Mouse (Mus musculus) liver, embryonic 12.5 days (tissue): Measurements from ENCODE around the gene Mydgf. TPM values are rescaled to one million over a fixed set of nuclear protein-coding genes. Genes with fewer than 3 reads are reported as not detected.

ENCODE experiments used
- microRNA-seq: library from miRNA; unstranded; fragments of <30 nt; microRNA quantifications from one replicate; pipeline ENCODE4, GENCODE M21; 2017
- polyA plus RNA-seq: library from polyadenylated mRNA; unstranded; fragments of >200 nt; fragmentation: Nextera tagmentation; extraction: Ambion mirVana; gene quantifications from 2 replicates; pipeline ENCODE4 v1.2.1, GENCODE M21; 2016

Mydgf gene
- polyA plus RNA-seq, 1 experiment from 2014 or later, result 71.0 TPM

Small RNA genes within 50 kb of the gene (microRNA-seq; reads per million reads assigned to microRNA genes)
- not detected for gene Gm44397

Other genes with a start within 250 kb of the Mydgf start
- 1.8 and 2.5 TPM in 2 replicates for gene Zfp119b, start 234.4 kb downstream of the Mydgf start, polyA plus RNA-seq
- 4.5 and 5.4 TPM in 2 replicates for gene Ebi3, start 231.3 kb downstream of the Mydgf start, polyA plus RNA-seq
- gene Yju2, start 224.8 kb downstream of the Mydgf start, polyA plus RNA-seq, result 14.6 and 15.6 TPM in 2 replicates
- 0.81 and 0.95 TPM in 2 replicates for gene Shd, start 213.5 kb downstream of the Mydgf start, polyA plus RNA-seq
- gene Fsd1, start 197.4 kb downstream of the Mydgf start, polyA plus RNA-seq, result 1.7 and 2.3 TPM in 2 replicates
- gene Stap2, start 178.3 kb downstream of the Mydgf start, polyA plus RNA-seq, result 1.8 and 2.1 TPM in 2 replicates
- 27.4 and 29.1 TPM in 2 replicates for gene Mpnd, start 178.2 kb downstream of the Mydgf start, polyA plus RNA-seq
- gene Sh3gl1, start 147.3 kb downstream of the Mydgf start, polyA plus RNA-seq, result 66.4 and 67.9 TPM in 2 replicates
- gene Chaf1a, start 143.5 kb downstream of the Mydgf start, polyA plus RNA-seq, result 34.3 and 37.6 TPM in 2 replicates
- gene Ubxn6, start 108.9 kb downstream of the Mydgf start, polyA plus RNA-seq, result 15.8 and 17.9 TPM in 2 replicates
- gene Hdgfl2, start 104.3 kb downstream of the Mydgf start, polyA plus RNA-seq, result 86.7 and 89.4 TPM in 2 replicates
- 0.05 and 0.06 TPM in 2 replicates for gene Plin4, start 74.1 kb downstream of the Mydgf start, polyA plus RNA-seq
- gene Plin5, start 66.3 kb downstream of the Mydgf start, polyA plus RNA-seq, result 0.25 and 0.38 TPM in 2 replicates
- gene Lrg1, start 61.9 kb downstream of the Mydgf start, polyA plus RNA-seq, result 0.27 and 0.48 TPM in 2 replicates
- 1.5 and 1.7 TPM in 2 replicates for gene Sema6b, start 43.6 kb downstream of the Mydgf start, polyA plus RNA-seq
- gene Tnfaip8l1, start 21.4 kb downstream of the Mydgf start, polyA plus RNA-seq, result 3.7 TPM in 2 replicates
- 27.1 and 28.5 TPM in 2 replicates for gene Dpp9, start 35.0 kb upstream of the Mydgf start, polyA plus RNA-seq
- 10.2 and 10.7 TPM in 2 replicates for gene Fem1a, start 72.9 kb upstream of the Mydgf start, polyA plus RNA-seq
- gene Ticam1, start 92.9 kb upstream of the Mydgf start, polyA plus RNA-seq, result 3.8 and 4.1 TPM in 2 replicates
- 28.3 and 30.2 TPM in 2 replicates for gene Plin3, start 109.0 kb upstream of the Mydgf start, polyA plus RNA-seq
- gene Arrdc5, start 116.4 kb upstream of the Mydgf start, polyA plus RNA-seq, result not detected in 2 replicates
- 153 and 154 TPM in 2 replicates for gene Uhrf1, start 119.4 kb upstream of the Mydgf start, polyA plus RNA-seq
- 13.6 and 13.9 TPM in 2 replicates for gene Kdm4b, start 142.1 kb upstream of the Mydgf start, polyA plus RNA-seq